Mouse (Mus musculus) liver, adult 2 months (tissue): ENCODE results near the gene Ablim2.

Experiments used
- CTCF ChIP-seq: fragments of 200-500 bp; IDR thresholded peaks from 2 replicates; pipeline ENCODE4 v1.5.1; 2011; ENCODE audit warnings: low read depth, low read length, control low read depth
- POLR2A ChIP-seq: fragments of 200-500 bp; IDR thresholded peaks from 2 replicates; pipeline ENCODE4 v1.6.1; 2011; ENCODE audit warnings: low read length, control low read depth; ENCODE audit not compliant: insufficient read depth; ENCODE audit errors: extremely low read depth

GRCm38 (mm10) chr5:35851485-35851884 lies 93.8 kb downstream of the Ablim2 start:
- TF ChIP-seq CTCF (no peak), POLR2A (no peak)
